In genomic region chr3:154183957-154184356, GRCm38 (mm10) we compare ENCODE assay signal across 13 mouse cellular contexts.
"Had no signal": no experiment of that assay in that cellular context is flagged by ENCODE, and none has a peak within 500 bp of the region (broad histone marks: within the 10 kb centered on the region; RNA-seq: fewer than 3 reads in every experiment).

No protein-coding gene starts in this region.

- DNase-seq: kidney, adult 18-20 months; kidney, postnatal 10 days; kidney, postnatal 4 days; lung, postnatal 14 days; right cerebral cortex, postnatal 25 days; thymus, postnatal 4 days had no signal

- H3K9ac ChIP-seq: limb, embryonic 15.5 days; liver, embryonic 12.5 days; lung, embryonic 15.5 days; midbrain, embryonic 13.5 days; neural tube, embryonic 12.5 days had no signal

- H3K4me1 ChIP-seq: limb, embryonic 15.5 days; lung, embryonic 15.5 days; neural tube, embryonic 12.5 days had no signal

- H3K4me2 ChIP-seq: limb, embryonic 15.5 days; liver, embryonic 12.5 days; lung, embryonic 15.5 days; midbrain, embryonic 13.5 days; neural tube, embryonic 12.5 days had no signal

- H3K27ac ChIP-seq: limb, embryonic 15.5 days; liver, embryonic 12.5 days; lung, embryonic 15.5 days; macrophage; midbrain, embryonic 13.5 days; neural tube, embryonic 12.5 days had no signal

- H3K36me3 ChIP-seq: limb, embryonic 15.5 days; liver, embryonic 12.5 days; lung, embryonic 15.5 days; midbrain, embryonic 13.5 days; neural tube, embryonic 12.5 days had no signal

- H3K9me3 ChIP-seq: limb, embryonic 15.5 days; liver, embryonic 12.5 days; lung, embryonic 15.5 days; midbrain, embryonic 13.5 days; neural tube, embryonic 12.5 days had no signal

- ATAC-seq: midbrain, embryonic 13.5 days had no signal

- H3K27me3 ChIP-seq: limb, embryonic 15.5 days; liver, embryonic 12.5 days; lung, embryonic 15.5 days; midbrain, embryonic 13.5 days; neural tube, embryonic 12.5 days had no signal

- H3K4me3 ChIP-seq: limb, embryonic 15.5 days; liver, embryonic 12.5 days; lung, embryonic 15.5 days; midbrain, embryonic 13.5 days; myocyte; neural tube, embryonic 12.5 days had no signal
